Mouse (Mus musculus) kidney, adult 2 months (tissue): Measurements from ENCODE around the gene Slc7a6.

Experiments used
- CTCF ChIP-seq: fragments of 200-500 bp; conservative IDR thresholded peaks from 2 replicates; pipeline ENCODE4 v1.5.1; 2011; ENCODE audit warnings: low read depth, mild to moderate bottlenecking, control low read depth, low read length, moderate library complexity, mixed read lengths; ENCODE audit not compliant: insufficient read depth, insufficient read length
- POLR2A ChIP-seq: fragments of 200-500 bp; IDR thresholded peaks from one replicate; pipeline ENCODE4 v1.6.1; 2011; ENCODE audit warnings: low read depth, low read length, control low read depth

- no peak for TF ChIP-seq POLR2A
- no peak for TF ChIP-seq CTCF
Measured at GRCm38 (mm10) chr8:106131488-106132222, 37.0 kb upstream of the Slc7a6 start.
